ENCODE assay signal across 8 mouse cellular contexts in genomic region chr3:142282706-142283105, GRCm38 (mm10).
DNase-seq lines count a peak whose midpoint lies in the region; ATAC-seq and TF ChIP-seq lines count a peak whose summit lies in the region.

No protein-coding gene starts in this region.

- no peaks in the 10 kb centered on the region for H3K9me3 ChIP-seq in embryonic facial prominence, embryonic 10.5 days
- H3K9me3 ChIP-seq in kidney, embryonic 16.5 days (ENCODE audit: low read length) = no peaks in the 10 kb centered on the region
- no peaks in the 10 kb centered on the region for H3K9me3 ChIP-seq in midbrain, postnatal 0 days (ENCODE audit: low read length)
- no peaks in the 10 kb centered on the region for H3K9me3 ChIP-seq in stomach, embryonic 14.5 days (ENCODE audit: control insufficient read depth, low read depth, low read length)

- TF ChIP-seq CTCF in midbrain, postnatal 0 days (IDR thresholded peaks at IDR 0.05) = peak; percentile 85

- DNase-seq in A20 (ENCODE audit: low read depth, low spot score) (peak; percentile 81), liver (peak; percentile 54)
- peak; percentile 32 for DNase-seq in adrenal gland, adult 8-10 months
- DNase-seq in embryonic facial prominence, embryonic 10.5 days (ENCODE audit: low spot score) = peak; percentile 54
- DNase-seq in heart, adult 9 months (ENCODE audit: low spot score in 2 of 2) = peak; percentile 30 to 36
- DNase-seq in midbrain, postnatal 0 days (ENCODE audit: low spot score) = peak; percentile 86

- H3K27ac ChIP-seq in embryonic facial prominence, embryonic 10.5 days (replicated peaks) = no peak overlapping the region
- no peak overlapping the region for H3K27ac ChIP-seq in kidney, embryonic 16.5 days (ENCODE audit: low read length)
- no peak overlapping the region for H3K27ac ChIP-seq in midbrain, postnatal 0 days (ENCODE audit: low read depth, low read length)
- H3K27ac ChIP-seq in stomach, embryonic 14.5 days (ENCODE audit: low read length) = no peak overlapping the region

- H3K4me2 ChIP-seq in kidney, embryonic 16.5 days (replicated peaks; ENCODE audit: low read depth, low read length) = peak overlapping the region; percentile 40
- H3K4me2 ChIP-seq in midbrain, postnatal 0 days (ENCODE audit: low read depth, low read length, poor library complexity, severe bottlenecking) = 0 out of 2 replicates have a peak overlapping the region, but pooled peaks have one; percentile 13
- H3K4me2 ChIP-seq in stomach, embryonic 14.5 days (replicated peaks; ENCODE audit: low read depth, low read length) = peak overlapping the region; percentile 30

- no peak overlapping the region for H3K9ac ChIP-seq in kidney, embryonic 16.5 days (replicated peaks; ENCODE audit: low read length)
- H3K9ac ChIP-seq in midbrain, postnatal 0 days (replicated peaks; ENCODE audit: low read length, poor library complexity, severe bottlenecking) = no peak overlapping the region
- H3K9ac ChIP-seq in stomach, embryonic 14.5 days (replicated peaks; ENCODE audit: low read depth, low read length) = no peak overlapping the region

- H3K27me3 ChIP-seq in embryonic facial prominence, embryonic 10.5 days (replicated peaks; ENCODE audit: low read depth, poor library complexity, severe bottlenecking) = no peaks in the 10 kb centered on the region
- H3K27me3 ChIP-seq in kidney, embryonic 16.5 days (ENCODE audit: insufficient read depth, low read length) = no peaks in the 10 kb centered on the region
- H3K27me3 ChIP-seq in midbrain, postnatal 0 days (ENCODE audit: insufficient read depth, low read length) = no peaks in the 10 kb centered on the region
- no peaks in the 10 kb centered on the region for H3K27me3 ChIP-seq in stomach, embryonic 14.5 days (ENCODE audit: control insufficient read depth, insufficient read depth, low read length)

- H3K4me3 ChIP-seq in embryonic facial prominence, embryonic 10.5 days = no peak overlapping the region
- peak overlapping the region; percentile 23; the same call in 1 of the 2 replicates for H3K4me3 ChIP-seq in kidney, embryonic 16.5 days (ENCODE audit: low read length)
- no peak overlapping the region for H3K4me3 ChIP-seq in midbrain, postnatal 0 days (ENCODE audit: low read depth, low read length)
- no peak overlapping the region for H3K4me3 ChIP-seq in stomach, embryonic 14.5 days (ENCODE audit: low read depth, low read length)

- ATAC-seq in kidney, embryonic 16.5 days (ENCODE audit: low FRiP score, low TSS enrichment) = peak; percentile 84; the same call in 1 of the 2 replicates
- peak; percentile 71 for ATAC-seq in midbrain, postnatal 0 days (ENCODE audit: low FRiP score)
- ATAC-seq in stomach, embryonic 14.5 days (ENCODE audit: insufficient number of reproducible peaks, insufficient read depth, low FRiP score, low read depth) = peak; percentile 65; the same call in 1 of the 2 replicates

- 51% methylated on average over 9 of the region's 9 CpGs for WGBS in embryonic facial prominence, embryonic 10.5 days
- WGBS in kidney, embryonic 16.5 days = 39% methylated on average over 9 of the region's 9 CpGs
- WGBS in midbrain, postnatal 0 days = 41% methylated on average over 9 of the region's 9 CpGs
- WGBS in stomach, embryonic 14.5 days = 43% methylated on average over 9 of the region's 9 CpGs

- peaks cover 15% of the 10 kb centered on the region for H3K4me1 ChIP-seq in embryonic facial prominence, embryonic 10.5 days
- peaks cover 7% of the 10 kb centered on the region; the same call in 1 of the 2 replicates for H3K4me1 ChIP-seq in kidney, embryonic 16.5 days (ENCODE audit: insufficient read depth, low read length)
- H3K4me1 ChIP-seq in midbrain, postnatal 0 days (ENCODE audit: insufficient read depth, low read length) = no peaks in the 10 kb centered on the region
- peaks cover 6% of the 10 kb centered on the region; the same call in 1 of the 2 replicates for H3K4me1 ChIP-seq in stomach, embryonic 14.5 days (ENCODE audit: control insufficient read depth, insufficient read depth, low read length)

- no peaks in the 10 kb centered on the region for H3K36me3 ChIP-seq in embryonic facial prominence, embryonic 10.5 days (replicated peaks)
- H3K36me3 ChIP-seq in kidney, embryonic 16.5 days (ENCODE audit: insufficient read depth, low read length) = peaks cover 2% of the 10 kb centered on the region; the same call in 1 of the 2 replicates
- H3K36me3 ChIP-seq in midbrain, postnatal 0 days (ENCODE audit: insufficient read depth, low read length) = no peaks in the 10 kb centered on the region
- no peaks in the 10 kb centered on the region for H3K36me3 ChIP-seq in stomach, embryonic 14.5 days (ENCODE audit: control insufficient read depth, insufficient read depth, low read length)

Comparison
In these comparisons a context has a peak if more than half of its experiments do, and no peak if none do; other contexts are left out.
1. DNase-seq: peak in every context shown above with its lines; median percentile 86 in midbrain, postnatal 0 days; 81 in A20; 54 in embryonic facial prominence, embryonic 10.5 days; 54 in liver; 33 in heart, adult 9 months; 32 in adrenal gland, adult 8-10 months.